Mouse (Mus musculus): ENCODE measurements at regions not wholly inside any gene's neighbourhood (a gene's known extent, or its start where the extent isn't known, plus 50 kb on each side); places are given as distances from the start of the nearest gene placed in this dataset.

DNA sequence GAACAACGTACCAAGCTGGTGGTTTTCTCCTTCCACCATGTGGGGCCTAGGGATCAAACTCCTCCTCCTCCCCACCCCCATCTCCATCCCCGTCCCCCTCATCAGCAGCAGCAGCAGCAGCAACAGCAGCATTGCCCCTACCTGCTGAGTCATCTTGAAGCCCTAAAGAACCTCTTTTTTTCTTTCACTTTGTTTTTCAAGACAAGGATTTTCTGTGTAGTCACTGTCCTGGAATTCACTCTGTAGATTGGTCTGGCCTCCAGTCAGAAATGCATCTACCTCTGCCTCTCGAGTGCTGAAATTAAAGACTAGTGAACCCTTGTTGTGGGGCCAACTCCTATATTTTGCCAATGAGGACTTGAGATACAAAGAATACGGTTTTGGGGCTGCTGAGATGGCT lies 85.6 kb upstream of the Tle3 start:
- TF ChIP-seq CTCF (IDR thresholded peaks at IDR 0.05; ENCODE audit: low read depth, low read length) (no peak), POLR2A (IDR thresholded peaks at IDR 0.05; ENCODE audit: borderline replicate concordance, low read depth, low read length) (no peak)

Measured in bone marrow macrophage, adult 2 months (primary cell).